Mouse (Mus musculus): ENCODE data around the gene Capn11.
"Not testable (repeated sequence)": the region's sequence is repeated elsewhere in the genome, so short reads cannot be mapped to it uniquely, and the experiment has no call there.

Gene Capn11

GRCm38 (mm10) chr17:45628885-45629855 lies 30.0 kb downstream of the Capn11 start:
- DNase-seq (ENCODE audit: low read depth, low spot score): no peak

GRCm38 (mm10) chr17:45628160-45628559 lies 31.0 kb downstream of the Capn11 start:
- DNase-seq (ENCODE audit: low read depth, low spot score): peak; percentile 73

GRCm38 (mm10) chr17:45626577-45627134 lies 32.5 kb downstream of the Capn11 start:
- DNase-seq (ENCODE audit: low read depth, low spot score): peak; percentile 92

DNA sequence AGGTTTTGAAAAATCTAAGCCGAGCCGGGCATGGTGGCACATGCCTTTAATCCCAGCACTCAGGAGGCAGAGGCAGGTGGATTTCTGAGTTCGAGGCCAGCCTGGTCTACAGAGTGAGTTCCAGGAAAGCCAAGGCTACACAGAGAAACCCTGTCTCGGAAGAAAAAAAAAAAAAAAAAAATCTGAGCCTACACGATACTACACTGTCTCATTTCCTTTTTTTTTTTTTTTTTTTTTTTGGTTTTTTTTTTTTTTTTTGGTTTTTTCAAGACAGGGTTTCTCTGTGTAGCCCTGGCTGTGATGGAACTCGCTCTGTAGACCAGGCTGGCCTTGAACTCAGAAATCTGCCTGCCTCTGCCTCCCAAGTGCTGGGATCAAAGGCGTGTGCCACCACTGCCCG lies 35.7 kb downstream of the Capn11 start:
- not testable (repeated sequence) for DNase-seq (ENCODE audit: low read depth, low spot score)

DNA sequence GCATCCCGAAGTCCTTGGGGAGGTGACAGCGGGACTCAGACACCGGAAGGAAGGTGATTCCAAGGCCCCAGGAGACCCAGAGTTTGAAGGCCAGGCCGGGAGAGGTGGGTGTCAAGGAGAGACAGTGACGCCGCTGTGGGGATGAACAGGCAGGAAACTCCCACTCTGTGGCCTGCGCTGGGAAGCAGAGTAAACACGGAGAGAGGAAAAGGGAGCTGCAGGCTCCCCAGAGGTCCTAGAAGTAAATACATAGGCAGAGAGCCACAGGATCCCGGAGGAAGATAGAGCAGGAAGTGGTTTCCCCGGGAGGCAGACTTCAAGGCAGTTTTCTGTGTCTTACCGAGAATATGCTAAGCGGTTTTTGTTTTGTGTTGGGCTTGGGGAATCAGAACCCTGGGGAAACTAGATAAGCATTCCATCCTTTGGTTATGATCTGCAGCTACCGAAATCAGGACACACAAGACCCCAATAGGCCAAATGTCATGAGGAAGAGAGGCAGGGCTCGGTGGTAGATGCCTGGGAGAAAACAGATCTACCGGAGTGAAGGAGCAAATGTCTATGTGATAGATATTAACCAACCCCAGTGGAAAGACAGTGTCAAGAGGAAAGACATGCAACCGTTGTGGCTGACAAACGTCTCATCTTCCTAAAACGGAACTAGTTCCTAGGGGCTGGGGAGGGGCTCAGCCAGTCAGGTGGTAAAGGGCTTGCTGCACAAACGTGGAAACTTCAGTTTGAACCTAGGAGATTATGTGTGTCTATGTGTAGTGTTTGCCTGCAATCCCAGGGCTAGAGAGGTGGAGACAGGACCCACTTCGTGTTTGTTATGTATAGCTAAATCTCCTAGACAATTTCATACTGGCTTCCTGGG lies 39.5 kb downstream of the Capn11 start:
- peak; percentile 86 for DNase-seq (ENCODE audit: low read depth, low spot score)

DNA sequence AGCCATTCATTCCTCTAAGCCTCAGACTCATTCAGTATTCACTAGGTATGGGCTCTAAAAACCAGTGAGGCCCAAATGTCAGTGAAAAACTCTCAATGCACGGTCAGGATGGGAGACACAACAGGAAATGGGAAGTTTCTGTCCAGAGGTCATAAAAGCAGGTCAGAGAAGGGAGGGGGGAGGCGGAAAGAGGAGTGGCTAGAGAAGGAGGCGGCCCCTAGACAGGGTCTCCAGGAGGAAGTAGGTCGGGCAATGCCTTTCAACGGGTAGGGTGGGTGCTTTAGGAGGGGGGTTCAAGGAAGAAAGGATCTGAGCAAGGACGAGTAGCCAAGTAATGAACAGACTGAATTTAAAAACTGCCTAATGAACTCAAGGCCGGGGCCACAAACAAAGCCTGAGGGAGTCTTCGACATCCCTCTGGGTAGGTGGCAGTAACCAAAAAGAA lies 40.2 kb downstream of the Capn11 start:
- DNase-seq (ENCODE audit: low read depth, low spot score): peak; percentile 89

DNA sequence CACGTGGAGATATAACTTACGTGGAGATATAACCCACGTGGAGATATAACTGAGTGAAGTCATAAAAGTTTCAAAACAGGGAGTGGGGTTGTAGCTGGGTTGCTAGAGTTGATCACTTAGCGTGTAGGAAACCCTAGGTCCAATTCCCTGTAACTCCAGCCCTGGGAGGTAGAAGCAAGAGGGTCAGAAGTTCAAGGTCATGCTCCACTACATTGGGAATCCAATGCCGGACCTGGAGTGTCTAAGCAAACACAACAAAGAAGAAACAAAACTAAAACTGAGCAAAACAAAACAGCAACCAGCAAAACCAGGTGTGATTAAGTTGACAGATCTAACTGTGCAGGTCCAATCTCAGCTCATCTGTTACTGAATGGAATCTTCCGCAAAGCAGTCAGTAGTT lies 41.5 kb downstream of the Capn11 start:
- peak; percentile 65 for DNase-seq (ENCODE audit: low read depth, low spot score)

DNA sequence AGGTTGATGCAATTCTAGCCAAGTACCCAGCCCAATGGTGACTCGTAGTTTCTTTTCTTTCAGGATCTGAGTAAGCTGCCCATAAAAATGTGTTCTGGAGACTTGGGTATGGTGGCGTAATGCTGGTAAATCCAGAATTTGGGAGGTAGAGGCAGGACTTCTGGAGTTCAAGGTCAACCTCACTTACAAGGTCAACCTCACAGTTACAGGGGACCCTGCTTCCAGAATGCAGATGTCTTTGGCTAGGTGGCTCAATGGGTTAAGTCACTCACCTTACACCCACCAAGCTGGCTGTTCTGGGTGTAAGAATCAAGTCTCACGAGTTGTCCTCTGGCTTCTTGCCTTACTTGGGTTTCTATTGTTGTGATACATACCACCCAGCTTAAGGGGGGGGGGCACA lies 42.4 kb downstream of the Capn11 start:
- no peak for DNase-seq (ENCODE audit: low read depth, low spot score)

DNA sequence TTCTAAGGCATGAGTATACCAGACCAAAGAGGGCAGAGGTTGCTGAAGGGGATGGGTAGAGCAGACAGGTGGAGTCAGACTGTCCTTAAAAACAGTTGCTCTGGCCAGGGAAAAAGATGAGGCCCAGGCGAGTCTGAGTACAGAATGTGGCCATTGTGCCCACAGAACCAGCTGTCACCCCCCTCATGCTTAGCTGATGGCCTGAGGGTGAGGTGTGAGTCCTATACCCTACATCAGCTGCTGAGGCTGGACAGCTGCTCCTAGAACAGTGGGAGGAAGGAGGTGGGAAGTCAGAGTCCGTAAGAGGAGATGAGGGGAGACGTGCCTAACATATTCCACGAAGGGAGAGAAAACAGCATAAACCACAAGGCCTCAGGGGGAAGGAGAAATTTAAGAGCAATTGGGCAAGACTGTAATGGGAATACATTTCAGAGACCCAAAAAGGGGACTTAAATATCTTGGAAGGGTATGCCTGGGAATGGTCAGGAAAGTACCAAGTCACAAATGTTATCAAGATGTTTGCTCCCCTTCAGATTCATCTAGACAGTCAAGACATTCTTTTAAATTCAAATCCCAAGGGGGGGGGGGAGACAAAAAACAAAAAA lies 43.0 kb downstream of the Capn11 start:
- DNase-seq (ENCODE audit: low read depth, low spot score): no peak

GRCm38 (mm10) chr17:45612921-45613320 lies 46.2 kb downstream of the Capn11 start:
- peak; percentile 69 for DNase-seq (ENCODE audit: low read depth, low spot score)

- no peak for DNase-seq (ENCODE audit: low read depth, low spot score)
Measured at GRCm38 (mm10) chr17:45612008-45612407, 47.1 kb downstream of the Capn11 start.

- DNase-seq (ENCODE audit: low read depth, low spot score): peak; percentile 87
Measured at GRCm38 (mm10) chr17:45610144-45610866, 48.8 kb downstream of the Capn11 start.

- DNase-seq (ENCODE audit: low read depth, low spot score): no peak
Measured at GRCm38 (mm10) chr17:45608396-45608795, 50.7 kb downstream of the Capn11 start.

GRCm38 (mm10) chr17:45606992-45607879 lies 51.9 kb downstream of the Capn11 start:
- DNase-seq (ENCODE audit: low read depth, low spot score): peak; percentile 90

- DNase-seq (ENCODE audit: low read depth, low spot score): no peak
Measured at GRCm38 (mm10) chr17:45602984-45603383, 56.1 kb downstream of the Capn11 start.

- DNase-seq (ENCODE audit: low read depth, low spot score): peak; percentile 99
Measured at GRCm38 (mm10) chr17:45601877-45602304, 57.2 kb downstream of the Capn11 start, which contains the start of gene Mymx. TSS of gene Mymx (minus strand) at chr17:45602102.

GRCm38 (mm10) chr17:45601325-45601724 lies 57.8 kb downstream of the Capn11 start:
- no peak for DNase-seq (ENCODE audit: low read depth, low spot score)

GRCm38 (mm10) chr17:45600267-45600666 lies 58.9 kb downstream of the Capn11 start:
- no peak for DNase-seq (ENCODE audit: low read depth, low spot score)

- peak; percentile 78 for DNase-seq (ENCODE audit: low read depth, low spot score)
Measured at GRCm38 (mm10) chr17:45599446-45600242, 59.5 kb downstream of the Capn11 start, which contains the start of gene Slc29a1. TSS of gene Slc29a1 (minus strand) at chr17:45599606.

Measured in ZHBTc4 (cell line).